Mouse (Mus musculus) left cerebral cortex, adult 2 months (tissue): ENCODE data around the gene Aff3. TPM values are rescaled to one million over a fixed set of nuclear protein-coding genes. Genes with fewer than 3 reads are reported as not detected.

Experiments
- DNase-seq, 2 experiments: peaks; one replicate each; pipeline ENCODE4 v3.0.0; 2021 to 2022; ENCODE audit warnings: low spot score in 2 of 2, mixed read lengths in 1 of 2; ENCODE audit errors: extremely low spot score in 1 of 2
- H3K27ac ChIP-seq: fragments of 200-600 bp; 2 replicates; pipeline ENCODE4 v1.8.1; 2022
- H3K4me3 ChIP-seq: fragments of 200-600 bp; 2 replicates; pipeline ENCODE4 v1.8.1; 2022
- CTCF ChIP-seq: fragments of 200-600 bp; IDR thresholded peaks from 2 replicates; pipeline ENCODE4 v1.8.1; 2022; ENCODE audit warnings: antibody characterized with exemption, mild to moderate bottlenecking, moderate library complexity
- intact Hi-C: fragments of 180-260 bp; cut with DNase I; formaldehyde crosslinking; loops from one replicate; pipeline ENCODE4 v1.15.1; 2025
- total RNA-seq, 2 experiments: library from RNA; stranded (reverse); gene quantifications; 2 replicates each; pipeline ENCODE4 v1.2.3; 2021

Aff3 gene
- total RNA-seq, 2 experiments from 2014 or later = 98.8 to 108 TPM

DNA sequence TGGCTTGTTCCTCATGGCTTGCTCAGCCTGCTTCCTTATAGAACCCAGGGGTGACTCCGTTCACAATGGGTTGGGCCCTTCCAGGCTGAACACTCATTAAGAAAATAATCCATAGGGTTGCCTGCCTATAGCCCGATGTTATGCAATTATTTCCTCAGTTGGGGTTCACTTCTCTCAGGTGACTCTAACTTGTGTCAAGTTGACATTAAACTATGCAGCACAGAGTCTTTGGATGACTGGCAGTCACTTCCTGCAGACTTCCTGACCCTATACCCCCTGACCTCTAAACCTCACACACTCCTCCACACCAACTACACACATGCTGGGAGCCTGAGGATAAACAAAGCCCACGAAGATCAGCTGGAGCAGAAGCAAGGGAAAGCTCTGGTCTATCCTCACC is 15.6 kb downstream of the Aff3 start:
- intact Hi-C loops = no loop called here
- no peak for TF ChIP-seq CTCF

DNA sequence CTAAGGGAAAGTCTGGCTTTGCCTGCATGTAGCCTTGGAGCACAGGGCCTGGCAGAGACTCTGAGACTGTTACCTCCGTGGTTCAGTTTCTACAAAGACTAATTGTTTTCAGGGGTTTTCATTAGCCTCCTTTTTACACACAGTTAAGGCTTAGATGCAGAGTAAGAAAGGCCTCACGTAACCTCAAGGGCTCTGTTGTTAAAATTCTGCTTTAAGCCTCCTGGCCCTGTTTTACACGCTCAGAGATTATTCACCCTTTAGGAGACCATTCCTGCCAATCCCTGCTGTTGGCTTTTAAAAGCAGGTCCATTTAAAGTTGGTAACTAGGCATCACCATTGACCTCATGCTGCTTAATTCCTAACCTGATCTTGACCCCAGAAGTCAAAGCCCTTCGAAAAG is 22.5 kb downstream of the Aff3 start:
- no peak for TF ChIP-seq CTCF
- intact Hi-C loops = no loop called here
- H3K27ac ChIP-seq = no peak overlapping the region
- DNase-seq = no peak
- no peak overlapping the region for H3K4me3 ChIP-seq

More for the DNA sequence above, 15.6 kb downstream of the Aff3 start:
- Histone ChIP-seq H3K4me3 (no peak overlapping the region), H3K27ac (no peak overlapping the region)
- no peak for DNase-seq

DNA sequence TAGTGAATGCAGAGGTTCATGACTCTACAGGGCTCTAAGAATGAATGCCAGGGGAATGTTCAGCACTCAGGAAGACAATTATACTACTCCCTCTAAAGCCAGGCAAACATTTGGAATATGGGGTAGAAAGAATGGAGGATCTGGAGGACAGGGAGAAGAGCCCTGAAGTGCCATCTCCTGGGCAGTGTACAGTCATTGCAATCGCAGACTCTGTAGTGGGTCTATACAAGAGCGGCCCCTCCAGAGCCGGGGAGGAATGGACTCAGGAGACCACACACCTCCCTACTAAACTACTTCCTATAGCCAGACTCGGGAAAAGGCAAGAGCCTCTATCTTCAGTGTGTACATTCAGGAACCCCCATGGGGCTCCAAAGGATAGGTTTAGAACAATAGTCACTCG is 25.1 kb downstream of the Aff3 start:
- no peak overlapping the region for H3K4me3 ChIP-seq
- H3K27ac ChIP-seq = no peak overlapping the region
- TF ChIP-seq CTCF = no peak
- DNase-seq = no peak
- intact Hi-C loops = loop anchor here (5.0 kb wide), 1 partner anchor 452 kb away; no protein-coding TSS in a partner anchor

DNA sequence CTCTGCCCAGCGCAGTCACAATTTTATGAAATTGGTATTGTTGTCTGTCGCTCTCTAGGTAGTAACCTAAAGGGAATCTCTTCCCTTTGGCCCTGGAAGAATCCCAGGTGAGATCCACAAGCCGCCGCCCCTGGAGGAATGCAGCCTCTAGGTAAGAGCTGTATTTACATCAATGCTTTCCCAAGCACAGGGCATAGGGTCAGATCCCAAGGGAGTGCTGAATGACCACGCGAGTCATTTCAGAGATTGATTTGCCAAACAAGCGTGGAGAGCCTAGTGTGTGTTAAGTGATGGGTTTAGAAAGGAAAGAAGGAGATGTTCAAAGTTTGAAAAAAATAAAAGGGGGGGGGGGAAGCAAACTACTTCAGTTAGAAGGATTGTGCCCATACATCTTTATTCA is 29.2 kb downstream of the Aff3 start:
- intact Hi-C loops = loop anchor here (5.0 kb wide), 1 partner anchor 448 kb away; no protein-coding TSS in a partner anchor
- Histone ChIP-seq H3K27ac (no peak overlapping the region), H3K4me3 (no peak overlapping the region)
- DNase-seq = no peak
- no peak for TF ChIP-seq CTCF

DNA sequence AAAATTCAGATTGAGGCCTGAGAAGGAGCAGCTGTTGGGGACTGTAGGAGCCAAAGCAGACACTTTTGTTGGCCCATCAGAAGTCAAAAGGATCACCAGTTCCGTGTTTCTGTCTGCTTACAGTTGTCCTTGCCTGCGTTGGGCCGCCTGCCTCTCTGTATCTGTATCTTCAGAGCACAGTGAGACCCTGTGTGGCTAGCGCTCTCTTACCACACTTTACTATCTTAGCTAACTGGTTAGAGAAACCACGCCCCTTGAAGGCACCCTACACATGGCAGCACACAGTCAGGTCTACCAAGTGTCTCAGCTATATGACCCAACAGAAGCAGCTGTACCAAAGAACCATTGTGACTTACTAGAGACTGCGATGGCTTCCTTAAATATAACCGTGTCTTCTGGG is 30.7 kb downstream of the Aff3 start:
- no peak for DNase-seq
- intact Hi-C loops = no loop called here
- no peak for TF ChIP-seq CTCF
- Histone ChIP-seq H3K27ac (no peak overlapping the region), H3K4me3 (no peak overlapping the region)

DNA sequence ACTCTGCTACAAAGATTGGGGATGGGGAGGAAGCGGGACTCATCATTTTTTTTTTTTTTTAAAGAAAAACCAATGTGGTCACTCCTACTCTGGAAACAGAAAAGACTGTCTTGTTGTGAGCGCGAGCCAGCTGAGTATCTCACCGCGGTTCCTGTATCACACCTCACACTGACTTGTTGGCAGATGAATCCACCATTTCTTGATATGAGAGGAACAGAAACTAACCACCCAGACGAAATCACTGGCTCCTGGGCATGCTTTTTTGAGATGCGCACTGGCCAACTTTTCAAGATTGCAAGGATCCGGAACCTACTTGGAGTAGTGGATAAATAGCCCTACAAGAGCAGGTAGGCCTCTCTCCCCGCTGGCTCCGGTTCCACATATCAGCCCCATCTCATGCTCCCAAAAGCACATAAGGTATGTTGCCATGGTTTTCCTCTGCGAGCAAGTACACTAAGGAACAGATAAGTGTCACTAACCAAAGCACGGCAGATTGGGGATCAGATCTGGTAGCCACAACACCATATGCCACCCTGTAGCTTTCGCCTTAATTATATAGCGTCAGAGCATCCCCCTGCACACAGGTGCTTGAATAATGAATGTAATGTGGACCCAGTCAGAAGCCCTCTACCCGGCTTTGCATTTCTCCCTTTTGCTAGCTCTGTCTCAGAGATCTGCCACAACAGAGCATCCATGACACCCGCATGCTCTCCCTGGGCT is 32.1 kb downstream of the Aff3 start:
- TF ChIP-seq CTCF = no peak
- no peak overlapping the region for H3K4me3 ChIP-seq
- DNase-seq = peak in 1 of 2 experiments; percentile 15
- no peak overlapping the region for H3K27ac ChIP-seq
- intact Hi-C loops = no loop called here

DNA sequence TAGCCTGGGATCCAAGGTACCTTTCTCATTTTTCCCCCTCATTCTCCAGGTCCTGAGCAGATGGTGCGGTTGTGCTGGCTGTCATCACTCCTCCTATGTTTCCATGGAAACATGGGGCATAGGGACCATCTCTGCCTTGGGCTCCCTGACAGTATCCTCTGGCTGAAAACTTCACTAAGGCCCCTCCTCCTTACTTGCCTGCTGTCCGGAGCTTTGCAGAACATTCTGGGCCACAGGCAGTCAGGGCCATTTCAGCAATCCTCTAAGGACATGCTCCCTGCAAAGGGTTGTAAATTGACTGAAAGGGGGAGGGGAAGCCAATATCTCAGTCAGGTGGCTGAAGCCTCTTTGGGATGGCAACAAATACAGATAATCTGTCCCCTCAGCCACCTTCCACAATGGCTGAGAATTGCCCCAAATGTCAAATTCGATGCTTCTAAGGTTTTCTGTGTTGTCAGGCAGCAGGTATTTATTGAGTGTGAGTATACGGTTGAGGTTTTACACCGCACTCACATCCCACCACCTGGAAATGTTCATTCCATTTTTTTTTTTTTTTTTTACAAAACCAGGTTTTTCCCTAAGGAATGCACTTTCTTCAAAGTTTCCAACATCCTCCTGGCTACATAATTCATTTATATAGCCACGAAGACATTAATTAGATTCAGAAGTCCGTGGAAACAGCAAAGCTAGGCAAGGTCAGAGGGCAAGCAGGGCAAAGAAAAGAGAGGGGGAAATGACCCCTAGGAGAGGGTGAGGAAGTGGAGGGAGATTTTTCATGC is 33.1 kb downstream of the Aff3 start:
- H3K4me3 ChIP-seq = no peak overlapping the region
- H3K27ac ChIP-seq = no peak overlapping the region
- DNase-seq = no peak
- TF ChIP-seq CTCF = no peak
- intact Hi-C loops = no loop called here

DNA sequence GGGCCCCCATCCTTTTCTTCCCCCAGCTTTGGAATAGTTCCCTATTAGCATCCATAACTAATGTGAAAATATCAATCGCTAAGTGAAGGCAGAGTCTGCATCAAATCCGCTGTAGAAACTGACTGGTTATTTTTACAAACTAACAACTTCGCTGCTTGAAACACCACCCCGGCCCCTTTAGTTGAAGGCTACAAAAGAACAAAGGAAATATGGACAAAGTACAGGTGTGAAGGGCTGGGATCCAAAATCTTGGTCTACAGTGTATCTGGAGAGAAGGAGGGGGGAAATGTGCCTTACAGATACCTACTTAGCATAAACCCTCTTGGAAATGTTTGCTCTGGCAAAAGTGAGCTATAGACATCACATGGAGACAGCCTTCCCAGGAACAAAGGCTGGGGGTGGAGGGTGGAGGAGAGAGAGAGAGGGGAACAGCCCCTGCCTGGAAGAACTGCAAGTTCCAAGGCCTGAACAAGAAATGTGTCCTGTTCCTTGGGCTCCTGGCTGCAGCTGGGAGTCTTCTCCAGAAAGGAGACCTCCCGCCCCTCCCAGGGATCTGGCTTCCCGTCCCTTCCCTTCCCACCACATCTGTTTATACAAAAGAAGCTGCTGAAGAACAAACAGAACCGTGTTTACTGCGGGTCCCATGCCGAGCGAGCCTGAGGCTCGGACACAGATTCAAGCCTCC is 35.7 kb downstream of the Aff3 start:
- TF ChIP-seq CTCF = no peak
- H3K4me3 ChIP-seq = no peak overlapping the region
- H3K27ac ChIP-seq = no peak overlapping the region
- intact Hi-C loops = loop anchor here (2.0 to 5.0 kb wide), 4 partner anchors 138 to 502 kb away; partner anchors contain the start of gene Rev1
- DNase-seq = peak in 1 of 2 experiments; percentile 11

DNA sequence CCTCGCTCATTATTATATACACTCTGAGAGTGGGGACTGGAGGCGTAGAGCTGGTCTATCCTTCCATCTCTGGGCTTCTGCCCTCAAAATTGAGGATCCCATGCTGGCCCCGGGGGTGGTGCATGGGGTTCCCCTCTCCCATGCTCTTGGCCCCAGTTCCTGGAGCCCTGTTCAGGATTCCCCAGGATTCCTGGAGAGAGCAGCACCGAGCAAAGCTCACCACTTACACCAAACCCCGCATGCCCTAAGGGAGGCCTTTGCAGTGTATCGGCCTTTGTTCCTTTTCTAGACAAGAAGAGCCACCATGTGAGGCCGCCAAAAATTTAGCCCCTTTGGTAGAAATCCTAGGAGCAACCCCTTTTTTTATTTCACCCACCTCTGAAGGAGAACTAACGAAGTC is 36.3 kb downstream of the Aff3 start:
- no peak overlapping the region for H3K4me3 ChIP-seq

DNA sequence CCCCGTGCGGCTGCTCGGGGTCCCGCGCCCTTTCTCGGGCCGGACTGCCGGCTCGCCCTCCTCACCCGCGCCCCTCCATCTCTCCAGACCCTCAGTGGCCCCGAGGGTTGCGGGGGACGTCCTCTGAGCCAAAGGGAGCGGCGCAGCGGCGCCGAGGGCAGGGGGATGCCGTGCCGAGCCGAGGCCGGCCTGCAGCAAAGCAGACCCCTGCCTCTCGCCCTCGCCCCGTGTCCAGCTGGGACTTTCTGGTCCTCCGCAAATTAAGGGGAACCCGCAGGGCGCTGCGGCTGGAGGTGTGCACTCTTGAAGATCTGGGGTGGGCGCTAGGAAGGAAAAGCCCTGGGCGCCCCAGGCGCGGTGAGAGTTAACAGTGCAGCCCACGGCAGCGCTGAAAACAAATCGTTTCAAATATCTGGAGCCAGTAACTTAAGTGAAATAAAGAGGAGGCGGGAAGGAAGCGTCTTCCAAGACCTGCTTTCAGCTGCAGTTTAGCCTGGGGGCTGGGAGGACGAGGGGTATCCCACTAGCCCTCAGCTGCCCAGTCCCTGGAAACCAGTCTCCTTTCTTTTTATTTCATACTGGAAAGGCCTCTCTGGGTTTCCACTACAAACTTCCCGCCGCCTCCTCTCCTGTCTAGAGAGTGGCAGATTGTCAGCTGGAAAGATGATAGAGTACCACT is 36.9 kb downstream of the Aff3 start:
- no peak for TF ChIP-seq CTCF
- intact Hi-C loops = loop anchor here (1.0 to 5.0 kb wide), 5 partner anchors 139 to 501 kb away; partner anchors contain the start of gene Rev1
- H3K27ac ChIP-seq = peak overlapping the region; percentile 93
- DNase-seq = peak in 1 of 2 experiments; percentile 26
- H3K4me3 ChIP-seq = peak overlapping the region; percentile 66

More for the DNA sequence above, 36.3 kb downstream of the Aff3 start:
- no peak overlapping the region; the same call in 1 of the 2 replicates for H3K27ac ChIP-seq
- TF ChIP-seq CTCF = no peak; the same call in 1 of the 2 replicates
- DNase-seq = peak in 1 of 2 experiments; percentile 27
- intact Hi-C loops = loop anchor here (2.0 to 5.0 kb wide), 4 partner anchors 139 to 501 kb away; partner anchors contain the start of gene Rev1
